Mouse (Mus musculus): ENCODE measurements at regions not wholly inside any gene's neighbourhood (a gene's known extent, or its start where the extent isn't known, plus 50 kb on each side); places are given as distances from the start of the nearest gene placed in this dataset.

DNA sequence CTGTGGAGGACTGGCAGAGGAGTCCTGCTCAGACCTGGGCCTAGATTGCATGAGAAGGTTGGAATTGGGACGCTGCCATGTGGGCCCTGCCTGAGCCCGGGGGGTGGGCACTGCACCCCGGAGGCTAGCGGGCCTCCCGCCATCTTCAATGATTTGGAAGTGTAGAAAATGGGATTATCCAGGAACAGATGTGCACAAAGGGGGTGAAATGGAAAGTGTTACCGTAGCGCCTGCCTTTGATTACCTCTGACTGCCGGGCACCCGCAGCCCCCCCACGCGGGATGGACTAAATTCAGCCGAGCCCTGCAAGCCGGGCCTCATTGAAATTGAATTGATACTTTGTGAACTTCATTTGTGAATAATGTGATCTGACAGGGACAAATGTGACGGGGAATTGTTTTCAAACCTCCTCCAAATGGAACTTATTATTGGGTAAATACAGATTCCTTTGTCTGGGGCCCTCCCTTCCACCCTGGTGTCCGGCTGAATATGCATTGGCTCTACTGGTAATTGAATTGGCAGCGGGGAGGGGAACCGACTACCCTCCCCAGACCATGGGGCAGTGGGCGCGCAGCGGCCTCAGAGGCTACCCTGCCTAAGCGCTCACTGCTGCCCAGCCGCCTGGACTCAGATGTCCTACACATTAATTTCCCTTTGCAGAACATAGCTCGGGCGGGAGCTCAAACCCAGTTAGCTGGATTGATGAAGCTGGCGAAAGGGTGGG is 77.9 kb upstream of the Nkx1-1 start:
- no peak for TF ChIP-seq CTCF (IDR thresholded peaks at IDR 0.05; ENCODE audit: borderline replicate concordance, insufficient read depth, low read depth, low read length)
- no peak for TF ChIP-seq POLR2A (IDR thresholded peaks at IDR 0.05; ENCODE audit: borderline replicate concordance, insufficient read depth, low read length)
